Mouse (Mus musculus) retina, postnatal 1 day (tissue): ENCODE measurements around the gene Usp11.
"Not testable (repeated sequence)": the region's sequence is repeated elsewhere in the genome, so short reads cannot be mapped to it uniquely, and the experiment has no call there.

ENCODE experiments used
- DNase-seq: peaks from one replicate; pipeline ENCODE4 v3.0.0-alpha.2; 2012

Usp11 gene

GRCm38 (mm10) chrX:20703741-20704290 is at the start of gene Usp11:
Usp11 (plus strand) TSS chrX:20703906.
- peak; percentile 88 for DNase-seq

GRCm38 (mm10) chrX:20657593-20657992 is 46.1 kb upstream of the Usp11 start:
- DNase-seq = no peak

- DNase-seq = peak; percentile 93
Measured at GRCm38 (mm10) chrX:20658026-20658652, 45.6 kb upstream of the Usp11 start, which contains the start of gene Uba1. Uba1 (plus strand) TSS chrX:20658326.

- DNase-seq = no peak
Measured at GRCm38 (mm10) chrX:20658891-20659406, 44.8 kb upstream of the Usp11 start.

GRCm38 (mm10) chrX:20662317-20662715 is 41.4 kb upstream of the Usp11 start:
- DNase-seq = no peak

- peak; percentile 95 for DNase-seq
Measured at GRCm38 (mm10) chrX:20662716-20663443, 40.8 kb upstream of the Usp11 start.

GRCm38 (mm10) chrX:20663444-20663790 is 40.3 kb upstream of the Usp11 start:
- DNase-seq = no peak

GRCm38 (mm10) chrX:20687519-20688067 is 16.1 kb upstream of the Usp11 start, which contains the start of gene Cdk16:
Cdk16 (plus strand) TSS chrX:20687954.
- DNase-seq = peak; percentile 95

GRCm38 (mm10) chrX:20688068-20688547 is 15.6 kb upstream of the Usp11 start:
- peak; percentile 93 for DNase-seq

- DNase-seq = peak; percentile 87
Measured at GRCm38 (mm10) chrX:20688615-20689014, 15.1 kb upstream of the Usp11 start.

GRCm38 (mm10) chrX:20691566-20691965 is 12.1 kb upstream of the Usp11 start:
- no peak for DNase-seq

- DNase-seq = peak; percentile 2
Measured at GRCm38 (mm10) chrX:20692616-20693015, 11.1 kb upstream of the Usp11 start.

- no peak for DNase-seq
Measured at GRCm38 (mm10) chrX:20695842-20696241, 7.9 kb upstream of the Usp11 start.

- DNase-seq = peak; percentile 87
Measured at GRCm38 (mm10) chrX:20704295-20705082, 783 bp downstream of the Usp11 start.

- DNase-seq = no peak
Measured at GRCm38 (mm10) chrX:20705083-20705402, 1.3 kb downstream of the Usp11 start.

- no peak for DNase-seq
Measured at GRCm38 (mm10) chrX:20728681-20729080, 25.0 kb downstream of the Usp11 start.

- DNase-seq = not testable (repeated sequence)
Measured at GRCm38 (mm10) chrX:20730048-20730447, 26.3 kb downstream of the Usp11 start.

- DNase-seq = no peak
Measured at GRCm38 (mm10) chrX:20736479-20736878, 32.8 kb downstream of the Usp11 start.

- DNase-seq = no peak
Measured at GRCm38 (mm10) chrX:20748829-20749228, 45.1 kb downstream of the Usp11 start.

GRCm38 (mm10) chrX:20761201-20761600 is 57.5 kb downstream of the Usp11 start:
- DNase-seq = no peak
